Mouse (Mus musculus) limb, embryonic 14.5 days (tissue): Measurements from ENCODE around the gene Prl8a8. TPM values are rescaled to one million over a fixed set of nuclear protein-coding genes. Genes with fewer than 3 reads are reported as not detected.

Source experiments
- ATAC-seq: fragments of 200-750 bp; cut with Nextera tagmentation; 2 replicates; pipeline ENCODE4 v1.8.0; 2017; ENCODE audit warnings: low read depth, moderate number of reproducible peaks, moderate TSS enrichment; ENCODE audit not compliant: low FRiP score
- DNase-seq: peaks from one replicate; pipeline ENCODE4 v3.0.0-alpha.2; 2015; ENCODE audit warnings: low spot score
- H3K27ac ChIP-seq: fragments of 300-500 bp; sonication (generic); replicated peaks from 2 replicates; pipeline ENCODE4 v1.5.1; 2014; ENCODE audit warnings: low read depth, mild to moderate bottlenecking, low read length, moderate library complexity, mixed read lengths
- H3K27me3 ChIP-seq: fragments of 300-500 bp; sonication (generic); 2 replicates; pipeline ENCODE4 v1.6.1; 2014; ENCODE audit warnings: low read length, mixed read lengths; ENCODE audit not compliant: control insufficient read depth, insufficient read depth
- H3K36me3 ChIP-seq: fragments of 300-500 bp; sonication (generic); 2 replicates; pipeline ENCODE4 v1.6.1; 2014; ENCODE audit warnings: mild to moderate bottlenecking, low read length, moderate library complexity, mixed read lengths; ENCODE audit not compliant: control insufficient read depth, insufficient read depth
- H3K4me1 ChIP-seq: fragments of 300-500 bp; sonication (generic); 2 replicates; pipeline ENCODE4 v1.6.1; 2014; ENCODE audit warnings: antibody characterized with exemption, low read length, mixed read lengths; ENCODE audit not compliant: control insufficient read depth, insufficient read depth
- H3K4me2 ChIP-seq: fragments of 300-500 bp; sonication (generic); replicated peaks from 2 replicates; pipeline ENCODE4 v1.6.1; 2014; ENCODE audit warnings: low read depth, mild to moderate bottlenecking, low read length, moderate library complexity; ENCODE audit not compliant: severe bottlenecking
- H3K4me3 ChIP-seq: fragments of 300-500 bp; sonication (generic); replicated peaks from 2 replicates; pipeline ENCODE4 v1.5.1; 2014; ENCODE audit warnings: low read length
- H3K9ac ChIP-seq: fragments of 300-500 bp; sonication (generic); 2 replicates; pipeline ENCODE4 v1.6.1; 2014; ENCODE audit warnings: mild to moderate bottlenecking, low read depth, low read length, moderate library complexity; ENCODE audit not compliant: severe bottlenecking
- H3K9me3 ChIP-seq: fragments of 300-500 bp; sonication (generic); 2 replicates; pipeline ENCODE4 v1.6.1; 2016; ENCODE audit warnings: low read length; ENCODE audit not compliant: control insufficient read depth
- POLR2A ChIP-seq: fragments of 200-500 bp; IDR thresholded peaks from 2 replicates; pipeline ENCODE4 v1.8.0; 2012; ENCODE audit warnings: inconsistent platforms, mild to moderate bottlenecking, moderate library complexity, borderline replicate concordance; ENCODE audit not compliant: insufficient read depth, insufficient read length; ENCODE audit errors: extremely low read depth
- WGBS: fragments of 180-500 bp; shearing (Covaris S2); extraction: QIAGEN DNeasy Blood & Tissue Kit; methylation state at CpG from one replicate; pipeline ENCODE4 v1.1.7; 2014; 5-methylcytosine and 5-hydroxymethylcytosine counted together
- polyA plus RNA-seq, 2 experiments: library from polyadenylated mRNA; depleted of rRNA in 1 of 2; stranded (reverse) in 1 of 2; unstranded in 1 of 2; fragments of >200 nt; fragmentation: Nextera tagmentation in 1 of 2; extraction: Ambion mirVana in 1 of 2; gene quantifications; 2 replicates each; pipeline versions ENCODE4 v1.2.1 to v1.2.3; 2012 to 2014

Gene Prl8a8
- polyA plus RNA-seq (2012; rRNA removed), result 0.10 and 0.13 TPM in 2 replicates
- polyA plus RNA-seq (2014; fragmentation: Nextera tagmentation; extraction: Ambion mirVana), result not detected in 2 replicates

- 86% methylated on average over 4 of the region's 4 CpGs for WGBS
- TF ChIP-seq POLR2A, result no peak
Measured at GRCm38 (mm10) chr13:27513117-27513516, at the start of gene Prl8a8. Prl8a8 (minus strand) TSS chr13:27513217.

GRCm38 (mm10) chr13:27553336-27553735, 40.3 kb upstream of the Prl8a8 start:
- TF ChIP-seq POLR2A, result no peak

More at GRCm38 (mm10) chr13:27513117-27513516, at the start of gene Prl8a8:
- Histone ChIP-seq H3K9me3 (no peaks in the 10 kb centered on the region), H3K4me2 (no peak within 1 kb of the TSS), H3K27me3 (no peaks in the 10 kb centered on the region), H3K9ac (no peak within 1 kb of the TSS), H3K4me3 (no peak within 1 kb of the TSS), H3K4me1 (no peaks in the 10 kb centered on the region), H3K36me3 (no peaks in the 10 kb centered on the region), H3K27ac (no peak within 1 kb of the TSS)
- DNase-seq (no peak), ATAC-seq (no peak)

GRCm38 (mm10) chr13:27523156-27523555, 10.1 kb upstream of the Prl8a8 start:
- no peak for ATAC-seq
- DNase-seq, result no peak
- H3K9ac ChIP-seq, result no peak overlapping the region
- TF ChIP-seq POLR2A, result no peak
- H3K4me1 ChIP-seq, result no peaks in the 10 kb centered on the region
- H3K36me3 ChIP-seq, result no peaks in the 10 kb centered on the region
- no peak overlapping the region for H3K4me3 ChIP-seq
- no peak overlapping the region for H3K27ac ChIP-seq
- H3K9me3 ChIP-seq, result no peaks in the 10 kb centered on the region
- WGBS, result 82% methylated on average over 4 of the region's 4 CpGs
- no peak overlapping the region for H3K4me2 ChIP-seq
- H3K27me3 ChIP-seq, result no peaks in the 10 kb centered on the region

More at GRCm38 (mm10) chr13:27553336-27553735, 40.3 kb upstream of the Prl8a8 start:
- Histone ChIP-seq H3K36me3 (no peaks in the 10 kb centered on the region), H3K4me2 (no peak overlapping the region), H3K4me1 (no peaks in the 10 kb centered on the region), H3K4me3 (no peak overlapping the region), H3K9me3 (no peaks in the 10 kb centered on the region), H3K27me3 (no peaks in the 10 kb centered on the region), H3K27ac (no peak overlapping the region), H3K9ac (no peak overlapping the region)
- no peak for DNase-seq
- no peak for ATAC-seq

GRCm38 (mm10) chr13:27507645-27508044, 5.4 kb downstream of the Prl8a8 start:
- H3K36me3 ChIP-seq, result no peaks in the 10 kb centered on the region
- DNase-seq, result peak; percentile 56
- no peak for ATAC-seq
- 53% methylated on average over 1 of the region's 1 CpGs for WGBS
- no peaks in the 10 kb centered on the region for H3K27me3 ChIP-seq
- no peak for TF ChIP-seq POLR2A
- no peaks in the 10 kb centered on the region for H3K4me1 ChIP-seq
- H3K4me2 ChIP-seq, result no peak overlapping the region
- H3K9ac ChIP-seq, result no peak overlapping the region
- H3K27ac ChIP-seq, result no peak overlapping the region
- H3K4me3 ChIP-seq, result no peak overlapping the region
- no peaks in the 10 kb centered on the region for H3K9me3 ChIP-seq

Other genes starting within 250 kb of the Prl8a8 start
- gene Prl6a1, start 200.6 kb downstream of the Prl8a8 start, polyA plus RNA-seq (2012; rRNA removed), result 0.17 and 0.19 TPM in 2 replicates
- not detected in 2 replicates for gene Prl6a1, start 200.6 kb downstream of the Prl8a8 start, polyA plus RNA-seq (2014; fragmentation: Nextera tagmentation; extraction: Ambion mirVana)
- 0.60 TPM in 1 of 2 replicates, not detected in the other for gene Prl8a2, start 167.5 kb downstream of the Prl8a8 start, polyA plus RNA-seq (2012; rRNA removed)
- gene Prl8a2, start 167.5 kb downstream of the Prl8a8 start, polyA plus RNA-seq (2014; fragmentation: Nextera tagmentation; extraction: Ambion mirVana), result not detected in 2 replicates
- 1.2 and 2.0 TPM in 2 replicates for gene Prl2b1, start 122.4 kb downstream of the Prl8a8 start, polyA plus RNA-seq (2012; rRNA removed)
- gene Prl2b1, start 122.4 kb downstream of the Prl8a8 start, polyA plus RNA-seq (2014; fragmentation: Nextera tagmentation; extraction: Ambion mirVana), result not detected in 2 replicates
- gene Prl8a6, start 74.5 kb downstream of the Prl8a8 start, polyA plus RNA-seq (2012; rRNA removed), result 0.12 TPM in 1 of 2 replicates, not detected in the other
- not detected in 2 replicates for gene Prl8a6, start 74.5 kb downstream of the Prl8a8 start, polyA plus RNA-seq (2014; fragmentation: Nextera tagmentation; extraction: Ambion mirVana)
- gene Prl8a9, start 51.4 kb upstream of the Prl8a8 start, polyA plus RNA-seq (2012; rRNA removed), result 0.91 and 1.1 TPM in 2 replicates
- gene Prl8a9, start 51.4 kb upstream of the Prl8a8 start, polyA plus RNA-seq (2014; fragmentation: Nextera tagmentation; extraction: Ambion mirVana), result not detected in 2 replicates
- not detected in 2 replicates for gene Prl8a1, start 69.0 kb upstream of the Prl8a8 start, polyA plus RNA-seq (2012; rRNA removed)
- not detected in 2 replicates for gene Prl8a1, start 69.0 kb upstream of the Prl8a8 start, polyA plus RNA-seq (2014; fragmentation: Nextera tagmentation; extraction: Ambion mirVana)
- gene Prl7b1, start 97.4 kb upstream of the Prl8a8 start, polyA plus RNA-seq (2012; rRNA removed), result 0.18 TPM in 1 of 2 replicates, not detected in the other
- gene Prl7b1, start 97.4 kb upstream of the Prl8a8 start, polyA plus RNA-seq (2014; fragmentation: Nextera tagmentation; extraction: Ambion mirVana), result not detected in 2 replicates
- gene Prl7a1, start 129.3 kb upstream of the Prl8a8 start, polyA plus RNA-seq (2012; rRNA removed), result 0.65 and 1.3 TPM in 2 replicates
- gene Prl7a1, start 129.3 kb upstream of the Prl8a8 start, polyA plus RNA-seq (2014; fragmentation: Nextera tagmentation; extraction: Ambion mirVana), result not detected in 2 replicates
- gene Prl7a2, start 154.8 kb upstream of the Prl8a8 start, polyA plus RNA-seq (2012; rRNA removed), result 0.33 and 0.47 TPM in 2 replicates
- gene Prl7a2, start 154.8 kb upstream of the Prl8a8 start, polyA plus RNA-seq (2014; fragmentation: Nextera tagmentation; extraction: Ambion mirVana), result not detected in 2 replicates
- 0.70 and 1.0 TPM in 2 replicates for gene Prl7d1, start 203.5 kb upstream of the Prl8a8 start, polyA plus RNA-seq (2012; rRNA removed)
- gene Prl7d1, start 203.5 kb upstream of the Prl8a8 start, polyA plus RNA-seq (2014; fragmentation: Nextera tagmentation; extraction: Ambion mirVana), result not detected in 2 replicates